Mouse (Mus musculus) testis, adult 2 months (tissue): ENCODE data around the gene Slc35b2.

ENCODE experiments used
- CTCF ChIP-seq: fragments of 200-500 bp; IDR thresholded peaks from 2 replicates; pipeline ENCODE4 v1.5.1; 2012; ENCODE audit warnings: low read depth, mild to moderate bottlenecking, inconsistent platforms, low read length, moderate library complexity; ENCODE audit not compliant: control insufficient read depth, insufficient read depth, insufficient replicate concordance
- POLR2A ChIP-seq: fragments of 200-500 bp; IDR thresholded peaks from 2 replicates; pipeline ENCODE4 v1.6.1; 2012; ENCODE audit warnings: low read depth, mild to moderate bottlenecking, inconsistent platforms, low read length, moderate library complexity; ENCODE audit not compliant: control insufficient read depth

- TF ChIP-seq POLR2A (no peak), CTCF (no peak)
Observed at GRCm38 (mm10) chr17:45612008-45612407, 48.3 kb downstream of the Slc35b2 start.
